Comparison of ENCODE assay signal across 9 mouse cellular contexts in genomic region chr6:49282122-49282521, GRCm38 (mm10). TPM values are rescaled to one million over a fixed set of nuclear protein-coding genes. Genes with fewer than 3 reads are reported as not detected.
DNase-seq lines count a peak whose midpoint lies in the region; ATAC-seq and TF ChIP-seq lines count a peak whose summit lies in the region.
"Had no signal": no experiment of that assay in that cellular context is flagged by ENCODE, and none has a peak within 500 bp of the region (broad histone marks: within the 10 kb centered on the region; RNA-seq: fewer than 3 reads in every experiment).

No protein-coding gene starts in this region.

- no peaks in the 10 kb centered on the region for H3K9me3 ChIP-seq in kidney, embryonic 14.5 days (ENCODE audit: control insufficient read depth, low read length)
- H3K9me3 ChIP-seq in MEL (replicated peaks; ENCODE audit: insufficient read depth, low read length) = no peaks in the 10 kb centered on the region
- no peaks in the 10 kb centered on the region for H3K9me3 ChIP-seq in liver, embryonic 11.5 days (ENCODE audit: control insufficient read depth, low read length)

- no peak for TF ChIP-seq RAD21 in MEL (IDR thresholded peaks at IDR 0.05; ENCODE audit: low read depth, low read length)

- no peaks in the 10 kb centered on the region for H3K4me1 ChIP-seq in kidney, embryonic 14.5 days (ENCODE audit: control insufficient read depth, insufficient read depth, low read length)
- H3K4me1 ChIP-seq in MEL (ENCODE audit: control insufficient read depth in 1 of 2, insufficient read depth in 2 of 2, low read length in 2 of 2) = no peaks in the 10 kb centered on the region
- no peaks in the 10 kb centered on the region for H3K4me1 ChIP-seq in liver, embryonic 11.5 days (replicated peaks; ENCODE audit: control insufficient read depth, insufficient read depth, low read length)

- no peak overlapping the region for H3K27ac ChIP-seq in kidney, embryonic 14.5 days (ENCODE audit: low read depth, low read length)
- no peak overlapping the region for H3K27ac ChIP-seq in MEL (ENCODE audit: control insufficient read depth, low read depth, low read length)
- no peak overlapping the region for H3K27ac ChIP-seq in liver, embryonic 11.5 days (ENCODE audit: low read depth, low read length)
- H3K27ac ChIP-seq: macrophage had no signal

- no peaks in the 10 kb centered on the region for H3K36me3 ChIP-seq in kidney, embryonic 14.5 days (ENCODE audit: control insufficient read depth, insufficient read depth, low read length)
- no peaks in the 10 kb centered on the region for H3K36me3 ChIP-seq in MEL (ENCODE audit: control insufficient read depth in 1 of 2, insufficient read depth in 2 of 2, low read length in 2 of 2)
- H3K36me3 ChIP-seq in liver, embryonic 11.5 days (ENCODE audit: control insufficient read depth, insufficient read depth, low read length) = no peaks in the 10 kb centered on the region

- no peak for TF ChIP-seq POLR2A in MEL (IDR thresholded peaks at IDR 0.05; ENCODE audit: control insufficient read depth in 1 of 2, insufficient read depth in 1 of 2, low read depth in 1 of 2, low read length in 2 of 2, poor library complexity in 1 of 2)

- 93% methylated on average over 1 of the region's 1 CpGs for WGBS in kidney, embryonic 14.5 days
- WGBS in liver, embryonic 11.5 days = 92% methylated on average over 1 of the region's 1 CpGs

- H3K79me2 ChIP-seq in MEL (ENCODE audit: control insufficient read depth, insufficient read depth, low read length, poor library complexity) = no peaks in the 10 kb centered on the region

- TF ChIP-seq EP300 in MEL (IDR thresholded peaks at IDR 0.05; ENCODE audit: low read depth in 1 of 2, low read length in 2 of 2) = no peak

- H3K27me3 ChIP-seq in kidney, embryonic 14.5 days (ENCODE audit: control insufficient read depth, insufficient read depth, low read length) = no peaks in the 10 kb centered on the region
- H3K27me3 ChIP-seq in MEL (ENCODE audit: control insufficient read depth in 1 of 2, insufficient read depth in 2 of 2, low read length in 2 of 2) = no peaks in the 10 kb centered on the region
- no peaks in the 10 kb centered on the region for H3K27me3 ChIP-seq in liver, embryonic 11.5 days (replicated peaks; ENCODE audit: control insufficient read depth, insufficient read depth, low read length)

- DNase-seq in kidney, adult 11 months = peak; percentile 62
- DNase-seq in MEL (ENCODE audit: low read depth, low spot score) = peak; percentile 8
- DNase-seq in adrenal gland, postnatal 10 days = peak; percentile 62
- peak; percentile 38 to 59 for DNase-seq in heart, adult 9 months (ENCODE audit: low spot score in 2 of 2)
- no peak for DNase-seq in retina, embryonic 14.5 days (ENCODE audit: low spot score)
- no peak for DNase-seq in liver, embryonic 11.5 days (ENCODE audit: low spot score)

- no peak for ATAC-seq in kidney, embryonic 14.5 days (ENCODE audit: low FRiP score, low TSS enrichment)
- ATAC-seq in CD4-positive, CD25-positive, alpha-beta regulatory T cell, adult 4 months = no peak
- ATAC-seq in liver, embryonic 11.5 days (replicated peaks; ENCODE audit: low FRiP score) = no peak

- TF ChIP-seq CTCF in MEL (IDR thresholded peaks at IDR 0.05 in 2 of 3, conservative IDR thresholded peaks at IDR 0.05 in 1 of 3; ENCODE audit: control insufficient read depth in 1 of 3, insufficient read depth in 1 of 3, low read depth in 2 of 3, low read length in 3 of 3, poor library complexity in 1 of 3, severe bottlenecking in 1 of 3) = no peak

- no peak overlapping the region for H3K9ac ChIP-seq in kidney, embryonic 14.5 days (ENCODE audit: low read depth, low read length)
- H3K9ac ChIP-seq in MEL (ENCODE audit: control insufficient read depth, low read depth, low read length, poor library complexity, severe bottlenecking) = no peak overlapping the region
- H3K9ac ChIP-seq in liver, embryonic 11.5 days (ENCODE audit: low read depth, low read length) = no peak overlapping the region

- no peak overlapping the region for H3K4me3 ChIP-seq in kidney, embryonic 14.5 days (ENCODE audit: low read length)
- H3K4me3 ChIP-seq in MEL (ENCODE audit: control insufficient read depth in 1 of 2, insufficient read depth in 1 of 2, low read depth in 2 of 2, low read length in 2 of 2) = no peak overlapping the region
- H3K4me3 ChIP-seq in liver, embryonic 11.5 days (ENCODE audit: low read depth, low read length) = no peak overlapping the region

- H3K4me2 ChIP-seq in kidney, embryonic 14.5 days (replicated peaks; ENCODE audit: low read depth, low read length) = no peak overlapping the region
- H3K4me2 ChIP-seq in liver, embryonic 11.5 days = no peak overlapping the region

TF ChIP-seq in MEL, 35 proteins besides CTCF, POLR2A, EP300 and RAD21:
- no peak for TF ChIP-seq NELFE (IDR thresholded peaks at IDR 0.05; ENCODE audit: low read depth, low read length)
- TF ChIP-seq MYC (IDR thresholded peaks at IDR 0.05; ENCODE audit: low read depth, low read length) = no peak
- TF ChIP-seq ZKSCAN1 (IDR thresholded peaks at IDR 0.05; ENCODE audit: low read depth, low read length) = no peak
- no peak for TF ChIP-seq USF1 (IDR thresholded peaks at IDR 0.05; ENCODE audit: low read depth, low read length)
- TF ChIP-seq MAX (IDR thresholded peaks at IDR 0.05; ENCODE audit: low read length) = no peak
- no peak for TF ChIP-seq GABPA (IDR thresholded peaks at IDR 0.05; ENCODE audit: low read depth, low read length)
- TF ChIP-seq JUND (IDR thresholded peaks at IDR 0.05; ENCODE audit: low read depth, low read length) = no peak
- TF ChIP-seq ZNF384 (IDR thresholded peaks at IDR 0.05; ENCODE audit: low read depth, low read length) = no peak

RNA-seq across cellular contexts. Expression of gene Tra2a, which starts 18.3 kb away (rescaled TPM):
- 60.1 and 136 TPM in 2 replicates for polyA plus RNA-seq in kidney, embryonic 14.5 days (2014; fragmentation: Nextera tagmentation; extraction: Ambion mirVana)
- total RNA-seq in MEL (2012; rRNA removed) = 108 and 114 TPM in 2 replicates
- 10 to 100 TPM in 1 of 2 experiments, not detected in 1; 85.2 TPM for polyA plus RNA-seq in MEL (2012; ENCODE audit: insufficient read depth in 1 of 2, insufficient read length in 2 of 2, low read depth in 1 of 2, low replicate concordance in 2 of 2, missing spikeins in 1 of 2)
- total RNA-seq in adrenal gland, postnatal 10 days (2021) = 10 to 100 TPM; 47.8 to 51.1 TPM
- polyA plus RNA-seq in CD4-positive, CD25-positive, alpha-beta regulatory T cell, adult 4 months (2017; shearing (Covaris generic)) = 10 to 100 TPM; 37.2 to 48.8 TPM
- polyA plus RNA-seq in liver, embryonic 11.5 days (2014; fragmentation: Nextera tagmentation; extraction: Ambion mirVana) = 31.2 and 37.1 TPM in 2 replicates

RNA-seq across cellular contexts. Expression of gene Ccdc126, which starts 37.0 kb away (rescaled TPM):
- polyA plus RNA-seq in kidney, embryonic 14.5 days (2014; fragmentation: Nextera tagmentation; extraction: Ambion mirVana) = 8.4 and 11.9 TPM in 2 replicates
- 3.9 and 4.4 TPM in 2 replicates for total RNA-seq in MEL (2012; rRNA removed)
- 1 to 10 TPM in 1 of 2 experiments, not detected in 1; 3.8 TPM for polyA plus RNA-seq in MEL (2012; ENCODE audit: insufficient read depth in 1 of 2, insufficient read length in 2 of 2, low read depth in 1 of 2, low replicate concordance in 2 of 2, missing spikeins in 1 of 2)
- 1 to 10 TPM; 7.2 to 8.9 TPM for total RNA-seq in adrenal gland, postnatal 10 days (2021)
- 10 to 100 TPM; 13.0 to 18.5 TPM for polyA plus RNA-seq in CD4-positive, CD25-positive, alpha-beta regulatory T cell, adult 4 months (2017; shearing (Covaris generic))
- 5.0 and 6.1 TPM in 2 replicates for polyA plus RNA-seq in liver, embryonic 11.5 days (2014; fragmentation: Nextera tagmentation; extraction: Ambion mirVana)

Comparison
In these comparisons a context has a peak if more than half of its experiments do, and no peak if none do; other contexts are left out.
1. DNase-seq: peak in kidney, adult 11 months (single experiment), MEL (single experiment), adrenal gland, postnatal 10 days (single experiment) and heart, adult 9 months (2 of 2); none in retina, embryonic 14.5 days (single experiment) and liver, embryonic 11.5 days (single experiment).